Mouse (Mus musculus) heart, postnatal 0 days (tissue): ENCODE results near the gene Gal. TPM values are rescaled to one million over a fixed set of nuclear protein-coding genes. Genes with fewer than 3 reads are reported as not detected.

Experiments
- ATAC-seq: fragments of 200-750 bp; cut with Nextera tagmentation; 2 replicates; pipeline ENCODE4 v1.8.0; 2017; ENCODE audit warnings: low read depth, moderate number of reproducible peaks, moderate library complexity; ENCODE audit not compliant: insufficient read depth
- DNase-seq: peaks from one replicate; pipeline ENCODE4 v3.0.0-alpha.2; 2016; ENCODE audit warnings: low spot score
- H3K27ac ChIP-seq: fragments of 300-500 bp; sonication (generic); 2 replicates; pipeline ENCODE4 v1.5.1; 2014; ENCODE audit warnings: low read depth, mild to moderate bottlenecking
- H3K27me3 ChIP-seq: fragments of 300-500 bp; sonication (generic); 2 replicates; pipeline ENCODE4 v1.6.1; 2014; ENCODE audit warnings: low read length, mixed read lengths; ENCODE audit not compliant: control insufficient read depth, insufficient read depth
- H3K36me3 ChIP-seq: fragments of 300-500 bp; sonication (generic); replicated peaks from 2 replicates; pipeline ENCODE4 v1.6.1; 2014; ENCODE audit warnings: low read length, mixed read lengths; ENCODE audit not compliant: control insufficient read depth, insufficient read depth
- H3K4me1 ChIP-seq: fragments of 300-500 bp; sonication (generic); 2 replicates; pipeline ENCODE4 v1.6.1; 2014; ENCODE audit warnings: antibody characterized with exemption; ENCODE audit not compliant: control insufficient read depth, insufficient read depth
- H3K4me2 ChIP-seq: fragments of 300-500 bp; sonication (generic); 2 replicates; pipeline ENCODE4 v1.6.1; 2014; ENCODE audit warnings: low read depth, mild to moderate bottlenecking, low read length, moderate library complexity
- H3K4me3 ChIP-seq: fragments of 300-500 bp; sonication (generic); 2 replicates; pipeline ENCODE4 v1.5.1; 2014; ENCODE audit warnings: low read depth, low read length
- H3K9ac ChIP-seq: fragments of 300-500 bp; sonication (generic); replicated peaks from 2 replicates; pipeline ENCODE4 v1.6.1; 2014; ENCODE audit warnings: low read depth, low read length, mixed read lengths
- H3K9me3 ChIP-seq: fragments of 300-500 bp; sonication (generic); replicated peaks from 2 replicates; pipeline ENCODE4 v1.6.1; 2016; ENCODE audit warnings: low read length; ENCODE audit not compliant: control insufficient read depth
- CTCF ChIP-seq: IDR thresholded peaks from 2 replicates; pipeline ENCODE4 v1.5.1; 2016; ENCODE audit warnings: antibody characterized with exemption, control low read depth, low read depth
- EP300 ChIP-seq: IDR thresholded peaks from 2 replicates; pipeline ENCODE4 v1.6.1; 2016; ENCODE audit warnings: antibody characterized with exemption, low read depth
- WGBS: fragments of 180-500 bp; shearing (Covaris S2); extraction: QIAGEN DNeasy Blood & Tissue Kit; methylation state at CpG from one replicate; pipeline ENCODE4 v1.1.7; 2014; 5-methylcytosine and 5-hydroxymethylcytosine counted together
- polyA plus RNA-seq: library from polyadenylated mRNA; unstranded; fragments of >200 nt; fragmentation: Nextera tagmentation; extraction: Ambion mirVana; gene quantifications from 2 replicates; pipeline ENCODE4 v1.2.1, GENCODE M21; 2015
- total RNA-seq: library from RNA; depleted of rRNA; stranded (reverse); fragments of >200 nt; gene quantifications from 2 replicates; pipeline ENCODE4 v1.2.3, GENCODE M21; 2014; ENCODE audit warnings: low replicate concordance; rRNA removed

The Gal gene
- 2.3 TPM in 1 of 2 replicates, not detected in the other for total RNA-seq
- polyA plus RNA-seq, result 2.4 and 3.1 TPM in 2 replicates

- WGBS, result 1% methylated on average over 37 of the region's 37 CpGs
- Histone ChIP-seq H3K36me3 (no peaks in the 10 kb centered on the region), H3K9me3 (no peaks in the 10 kb centered on the region), H3K27me3 (peaks cover 32% of the 10 kb centered on the region), H3K9ac (0 out of 2 replicates have a peak within 1 kb of the TSS, but pooled peaks have one; percentile 13), H3K27ac (no peak within 1 kb of the TSS), H3K4me3 (peak within 1 kb of the TSS; percentile 36), H3K4me1 (0 out of 2 replicates have a peak, but pooled peaks cover 6% of the 10 kb centered on the region), H3K4me2 (peak within 1 kb of the TSS; percentile 50)
- no peak for TF ChIP-seq CTCF
- TF ChIP-seq EP300, result no peak
- ATAC-seq (peak; percentile 53), DNase-seq (no peak)
Measured at GRCm38 (mm10) chr19:3414268-3414733, at the start of gene Gal. Gal (minus strand) TSS chr19:3414544.

GRCm38 (mm10) chr19:3459986-3460385, 45.6 kb upstream of the Gal start:
- no peak for DNase-seq
- H3K27ac ChIP-seq, result no peak overlapping the region
- H3K36me3 ChIP-seq, result peaks cover 100% of the 10 kb centered on the region
- H3K4me1 ChIP-seq, result no peaks in the 10 kb centered on the region
- WGBS, result 85% methylated on average over 3 of the region's 3 CpGs
- no peak for TF ChIP-seq CTCF
- TF ChIP-seq EP300, result no peak
- H3K27me3 ChIP-seq, result no peaks in the 10 kb centered on the region
- no peak for ATAC-seq
- no peak overlapping the region for H3K4me3 ChIP-seq
- no peaks in the 10 kb centered on the region for H3K9me3 ChIP-seq
- H3K9ac ChIP-seq, result no peak overlapping the region
- no peak overlapping the region for H3K4me2 ChIP-seq

- H3K9ac ChIP-seq, result no peak overlapping the region
- H3K9me3 ChIP-seq, result no peaks in the 10 kb centered on the region
- H3K4me1 ChIP-seq, result no peaks in the 10 kb centered on the region
- DNase-seq (no peak), ATAC-seq (no peak)
- H3K36me3 ChIP-seq, result peaks cover 94% of the 10 kb centered on the region
- no peak overlapping the region for H3K4me3 ChIP-seq
- 91% methylated on average over 6 of the region's 6 CpGs for WGBS
- no peak overlapping the region for H3K4me2 ChIP-seq
- H3K27me3 ChIP-seq, result no peaks in the 10 kb centered on the region
- H3K27ac ChIP-seq, result no peak overlapping the region
- no peak for TF ChIP-seq EP300
- no peak for TF ChIP-seq CTCF
Measured at GRCm38 (mm10) chr19:3458331-3459099, 44.2 kb upstream of the Gal start.

GRCm38 (mm10) chr19:3457700-3458099, 43.4 kb upstream of the Gal start:
- Histone ChIP-seq H3K9ac (no peak overlapping the region), H3K9me3 (no peaks in the 10 kb centered on the region), H3K4me3 (no peak overlapping the region), H3K36me3 (peaks cover 86% of the 10 kb centered on the region), H3K4me1 (no peaks in the 10 kb centered on the region), H3K27me3 (no peaks in the 10 kb centered on the region), H3K27ac (no peak overlapping the region), H3K4me2 (no peak overlapping the region)
- 91% methylated on average over 4 of the region's 4 CpGs for WGBS
- ATAC-seq (no peak), DNase-seq (no peak)
- TF ChIP-seq EP300 (no peak), CTCF (no peak)

- TF ChIP-seq CTCF (no peak), EP300 (no peak)
- H3K4me1 ChIP-seq, result no peaks in the 10 kb centered on the region
- H3K4me3 ChIP-seq, result no peak overlapping the region
- no peak overlapping the region for H3K27ac ChIP-seq
- ATAC-seq, result no peak
- 54% methylated on average over 6 of the region's 6 CpGs for WGBS
- H3K27me3 ChIP-seq, result no peaks in the 10 kb centered on the region
- H3K4me2 ChIP-seq, result no peak overlapping the region
- H3K9me3 ChIP-seq, result no peaks in the 10 kb centered on the region
- H3K9ac ChIP-seq, result no peak overlapping the region
- DNase-seq, result no peak
- peaks cover 25% of the 10 kb centered on the region for H3K36me3 ChIP-seq
Measured at GRCm38 (mm10) chr19:3451649-3452048, 37.3 kb upstream of the Gal start.
